Comparison of ENCODE assay signal across 18 mouse cellular contexts in genomic region chr6:38762588-38763265, GRCm38 (mm10).
DNase-seq lines count a peak whose midpoint lies in the region; ATAC-seq and TF ChIP-seq lines count a peak whose summit lies in the region.
"Had no signal": no experiment of that assay in that cellular context is flagged by ENCODE, and none has a peak within 500 bp of the region (broad histone marks: within the 10 kb centered on the region; RNA-seq: fewer than 3 reads in every experiment).

No protein-coding gene starts in this region.

- no peaks in the 10 kb centered on the region for H3K27me3 ChIP-seq in liver, embryonic 13.5 days
- no peaks in the 10 kb centered on the region for H3K27me3 ChIP-seq in liver, postnatal 0 days (ENCODE audit: insufficient read depth, low read length)
- H3K27me3 ChIP-seq in G1E (ENCODE audit: insufficient read depth, low read length): no peaks in the 10 kb centered on the region
- H3K27me3 ChIP-seq in liver, embryonic 15.5 days: no peaks in the 10 kb centered on the region
- H3K27me3 ChIP-seq: CH12.LX; hindbrain, embryonic 12.5 days; lung, embryonic 15.5 days; stomach, embryonic 15.5 days had no signal

- H3K4me3 ChIP-seq in gastrocnemius, adult 2 months: no peak overlapping the region
- no peak overlapping the region for H3K4me3 ChIP-seq in liver, embryonic 13.5 days (replicated peaks)
- no peak overlapping the region for H3K4me3 ChIP-seq in liver, postnatal 0 days (ENCODE audit: low read depth, low read length)
- H3K4me3 ChIP-seq in G1E (ENCODE audit: low read depth, low read length): no peak overlapping the region
- H3K4me3 ChIP-seq in liver, embryonic 15.5 days (replicated peaks): no peak overlapping the region
- H3K4me3 ChIP-seq: hindbrain, embryonic 12.5 days; lung, embryonic 15.5 days; myocyte; stomach, embryonic 15.5 days had no signal

- peak overlapping the region; percentile 21; the same call in 1 of the 2 replicates for H3K27ac ChIP-seq in gastrocnemius, adult 2 months
- 0 out of 2 replicates have a peak overlapping the region, but pooled peaks have one; percentile 6 for H3K27ac ChIP-seq in liver, embryonic 13.5 days
- no peak overlapping the region for H3K27ac ChIP-seq in liver, postnatal 0 days (ENCODE audit: low read depth)
- H3K27ac ChIP-seq in liver, embryonic 15.5 days (replicated peaks): 0 out of 2 replicates have a peak overlapping the region, but pooled peaks have one; percentile 29
- H3K27ac ChIP-seq: hindbrain, embryonic 12.5 days; lung, embryonic 15.5 days; stomach, embryonic 15.5 days had no signal

- TF ChIP-seq EP300 in liver, postnatal 0 days (IDR thresholded peaks at IDR 0.05; ENCODE audit: low read depth): no peak

- intact Hi-C loops in gastrocnemius, adult 2 months (cut with DNase I): no loop called here

- DNase-seq in gastrocnemius, adult 2 months: peak; percentile 66
- DNase-seq in gastrocnemius, postnatal 4 days (ENCODE audit: low spot score in 2 of 2): no peak
- no peak for DNase-seq in liver, embryonic 13.5 days
- DNase-seq in liver, postnatal 0 days: no peak
- peak; percentile 18 for DNase-seq in G1E (ENCODE audit: low spot score)
- DNase-seq in adipocyte (ENCODE audit: low spot score): no peak
- DNase-seq: adrenal gland, adult 2 months; cerebellum, postnatal 10 days; kidney, postnatal 36 days; layer of hippocampus, adult 9-11 months; midbrain, embryonic 14.5 days; right cerebral cortex, postnatal 14 days had no signal

- no peak for TF ChIP-seq CTCF in gastrocnemius, adult 2 months (IDR thresholded peaks at IDR 0.05)
- TF ChIP-seq CTCF in liver, postnatal 0 days (IDR thresholded peaks at IDR 0.05; ENCODE audit: low read depth): no peak
- no peak for TF ChIP-seq CTCF in G1E (IDR thresholded peaks at IDR 0.05; ENCODE audit: low read depth, low read length)

- WGBS in liver, embryonic 13.5 days (ENCODE audit: insufficient replicate concordance): 61% methylated on average over 6 of the region's 6 CpGs
- 75% methylated on average over 6 of the region's 6 CpGs for WGBS in liver, postnatal 0 days (ENCODE audit: insufficient replicate concordance)
- WGBS in liver, embryonic 15.5 days (ENCODE audit: insufficient replicate concordance): 61% methylated on average over 6 of the region's 6 CpGs

- no peak overlapping the region; the same call in 1 of the 2 replicates for H3K9ac ChIP-seq in liver, embryonic 13.5 days
- H3K9ac ChIP-seq in liver, postnatal 0 days (replicated peaks): no peak overlapping the region
- peak overlapping the region; percentile 27; the same call in 1 of the 2 replicates for H3K9ac ChIP-seq in liver, embryonic 15.5 days
- H3K9ac ChIP-seq: hindbrain, embryonic 12.5 days; lung, embryonic 15.5 days; stomach, embryonic 15.5 days had no signal

- H3K36me3 ChIP-seq in liver, embryonic 13.5 days: peaks cover 64% of the 10 kb centered on the region
- peaks cover 15% of the 10 kb centered on the region for H3K36me3 ChIP-seq in liver, postnatal 0 days (replicated peaks; ENCODE audit: insufficient read depth, low read length)
- H3K36me3 ChIP-seq in G1E (replicated peaks): peaks cover 37% of the 10 kb centered on the region
- H3K36me3 ChIP-seq in liver, embryonic 15.5 days (replicated peaks): peaks cover 82% of the 10 kb centered on the region
- H3K36me3 ChIP-seq: lung, embryonic 15.5 days; stomach, embryonic 15.5 days had no signal

- ATAC-seq in liver, embryonic 13.5 days (ENCODE audit: low read depth): peak; percentile 58
- ATAC-seq in liver, postnatal 0 days: no peak
- ATAC-seq in G1E (ENCODE audit: extremely low read depth, insufficient number of reproducible peaks, low FRiP score, poor library complexity, severe bottlenecking): peak; percentile 83
- ATAC-seq in liver, embryonic 15.5 days (ENCODE audit: insufficient read depth): peak; percentile 28; the same call in 1 of the 2 replicates

- no peaks in the 10 kb centered on the region for H3K9me3 ChIP-seq in liver, embryonic 13.5 days (replicated peaks)
- no peaks in the 10 kb centered on the region for H3K9me3 ChIP-seq in liver, postnatal 0 days (ENCODE audit: low read length)
- H3K9me3 ChIP-seq in G1E (replicated peaks): peaks cover 2% of the 10 kb centered on the region; the same call in 1 of the 2 replicates
- no peaks in the 10 kb centered on the region for H3K9me3 ChIP-seq in liver, embryonic 15.5 days (replicated peaks)
- H3K9me3 ChIP-seq: hindbrain, embryonic 12.5 days; lung, embryonic 15.5 days; stomach, embryonic 15.5 days had no signal

- H3K4me1 ChIP-seq in liver, embryonic 13.5 days (replicated peaks): peaks cover 79% of the 10 kb centered on the region
- H3K4me1 ChIP-seq in liver, postnatal 0 days (ENCODE audit: insufficient read depth): peaks cover 16% of the 10 kb centered on the region
- peaks cover 80% of the 10 kb centered on the region for H3K4me1 ChIP-seq in G1E (ENCODE audit: insufficient read depth, low read depth, low read length)
- H3K4me1 ChIP-seq in liver, embryonic 15.5 days (replicated peaks): peaks cover 51% of the 10 kb centered on the region
- H3K4me1 ChIP-seq: lung, embryonic 15.5 days had no signal

- H3K4me2 ChIP-seq in liver, embryonic 13.5 days: no peak overlapping the region
- H3K4me2 ChIP-seq in liver, postnatal 0 days (ENCODE audit: low read depth, low read length): no peak overlapping the region
- H3K4me2 ChIP-seq in liver, embryonic 15.5 days: no peak overlapping the region
- H3K4me2 ChIP-seq: hindbrain, embryonic 12.5 days; lung, embryonic 15.5 days; stomach, embryonic 15.5 days had no signal

Comparison
In these comparisons a context has a peak if more than half of its experiments do, and no peak if none do; other contexts are left out.
1. DNase-seq: peak in gastrocnemius, adult 2 months (single experiment) and G1E (single experiment); none in gastrocnemius, postnatal 4 days (0 of 2), liver, embryonic 13.5 days (single experiment), liver, postnatal 0 days (single experiment) and adipocyte (single experiment).